Mouse (Mus musculus): ENCODE measurements at regions not wholly inside any gene's neighbourhood (a gene's known extent, or its start where the extent isn't known, plus 50 kb on each side); places are given as distances from the start of the nearest gene placed in this dataset.

DNA sequence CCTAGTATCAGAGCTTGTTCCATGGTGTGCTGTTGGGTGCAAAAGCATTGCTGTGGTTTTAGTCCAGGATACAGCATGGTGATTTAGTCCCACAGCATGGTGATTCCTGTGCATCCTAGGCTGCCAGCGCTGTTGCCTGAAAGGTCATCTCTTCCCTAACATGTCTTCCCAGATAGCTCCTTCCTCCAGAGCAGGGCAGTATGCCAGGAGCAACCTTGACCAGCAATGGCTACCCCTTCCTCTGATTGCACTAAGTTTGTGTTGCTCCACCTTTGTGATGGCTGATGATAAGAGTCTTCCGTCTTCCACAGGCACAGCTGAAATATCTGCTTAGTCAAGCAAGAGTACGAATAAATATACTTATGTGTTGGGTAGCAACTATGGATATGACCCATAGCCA, 85.6 kb upstream of the Itga1 start:
- Histone ChIP-seq H3K9ac (ENCODE audit: low read depth, low read length) (no peak overlapping the region), H3K27me3 (ENCODE audit: control insufficient read depth, insufficient read depth, low read length) (no peaks in the 10 kb centered on the region), H3K36me3 (ENCODE audit: control insufficient read depth, insufficient read depth, low read length) (peaks cover 6% of the 10 kb centered on the region), H3K4me1 (ENCODE audit: control insufficient read depth, insufficient read depth, low read length) (peaks cover 6% of the 10 kb centered on the region), H3K4me3 (no peak overlapping the region), H3K79me2 (replicated peaks; ENCODE audit: control insufficient read depth, insufficient read depth, low read length) (no peaks in the 10 kb centered on the region), H3K27ac (peak overlapping the region; percentile 71)
- 50% methylated on average over 3 of the region's 3 CpGs for WGBS
- DNase-seq: peak; percentile 33 to 35
- intact Hi-C loops (cut with DNase I): loop anchor here (5.0 kb wide), 2 partner anchors 35 kb away; no protein-coding TSS in a partner anchor
- TF ChIP-seq POLR2A (IDR thresholded peaks at IDR 0.05; ENCODE audit: insufficient read depth, low read depth, low read length) (no peak), EP300 (IDR thresholded peaks at IDR 0.05; ENCODE audit: insufficient read depth, low read depth, low read length) (no peak), CTCF (IDR thresholded peaks at IDR 0.05) (no peak)

DNA sequence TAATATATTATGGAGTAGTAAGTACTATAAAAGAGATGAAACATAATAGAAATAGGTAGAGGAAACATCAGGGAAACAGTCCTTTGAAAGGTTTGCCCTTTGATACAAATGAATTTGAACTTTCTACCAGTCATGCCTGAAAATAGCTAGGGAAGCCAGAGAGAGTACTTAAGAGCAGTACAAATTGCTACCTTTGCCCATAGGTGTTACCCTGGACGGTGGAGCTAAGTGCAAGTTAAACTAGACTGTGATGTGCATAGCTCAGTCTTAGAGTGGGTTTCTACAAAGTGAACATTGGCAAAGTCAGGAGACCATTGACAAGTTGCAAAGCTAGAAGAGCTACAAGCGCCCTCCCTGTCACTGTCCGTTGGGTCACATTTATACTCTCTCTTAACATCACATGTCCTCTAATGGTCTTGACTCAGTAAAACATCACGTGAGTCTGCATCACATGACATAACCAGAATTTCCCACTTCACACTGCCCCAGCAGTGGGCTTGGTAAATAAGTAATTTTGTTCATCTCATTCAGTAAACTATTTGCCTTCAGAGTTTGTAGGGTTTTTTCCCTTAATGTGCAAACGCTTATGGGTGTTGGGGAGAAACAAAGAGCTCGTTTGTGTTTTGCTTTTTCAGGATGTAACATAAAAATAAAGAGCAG, 80.6 kb upstream of the Itga1 start:
- Histone ChIP-seq H3K27ac (no peak overlapping the region), H3K36me3 (ENCODE audit: control insufficient read depth, insufficient read depth, low read length) (no peaks in the 10 kb centered on the region), H3K79me2 (replicated peaks; ENCODE audit: control insufficient read depth, insufficient read depth, low read length) (no peaks in the 10 kb centered on the region), H3K4me1 (ENCODE audit: control insufficient read depth, insufficient read depth, low read length) (peaks cover 2% of the 10 kb centered on the region; the same call in 1 of the 2 replicates), H3K27me3 (ENCODE audit: control insufficient read depth, insufficient read depth, low read length) (no peaks in the 10 kb centered on the region), H3K9ac (ENCODE audit: low read depth, low read length) (no peak overlapping the region), H3K4me3 (no peak overlapping the region)
- DNase-seq: no peak
- WGBS: 87% methylated on average over 6 of the region's 6 CpGs
- TF ChIP-seq CTCF (IDR thresholded peaks at IDR 0.05): no peak
- no peak for TF ChIP-seq POLR2A (IDR thresholded peaks at IDR 0.05; ENCODE audit: insufficient read depth, low read depth, low read length)
- no peak for TF ChIP-seq EP300 (IDR thresholded peaks at IDR 0.05; ENCODE audit: insufficient read depth, low read depth, low read length)
- intact Hi-C loops (cut with DNase I): no loop called here

- WGBS: 93% methylated on average over 7 of the region's 7 CpGs
These were observed 76.6 kb upstream of the Itga1 start for GRCm38 (mm10) chr13:115178175-115178917.

DNA sequence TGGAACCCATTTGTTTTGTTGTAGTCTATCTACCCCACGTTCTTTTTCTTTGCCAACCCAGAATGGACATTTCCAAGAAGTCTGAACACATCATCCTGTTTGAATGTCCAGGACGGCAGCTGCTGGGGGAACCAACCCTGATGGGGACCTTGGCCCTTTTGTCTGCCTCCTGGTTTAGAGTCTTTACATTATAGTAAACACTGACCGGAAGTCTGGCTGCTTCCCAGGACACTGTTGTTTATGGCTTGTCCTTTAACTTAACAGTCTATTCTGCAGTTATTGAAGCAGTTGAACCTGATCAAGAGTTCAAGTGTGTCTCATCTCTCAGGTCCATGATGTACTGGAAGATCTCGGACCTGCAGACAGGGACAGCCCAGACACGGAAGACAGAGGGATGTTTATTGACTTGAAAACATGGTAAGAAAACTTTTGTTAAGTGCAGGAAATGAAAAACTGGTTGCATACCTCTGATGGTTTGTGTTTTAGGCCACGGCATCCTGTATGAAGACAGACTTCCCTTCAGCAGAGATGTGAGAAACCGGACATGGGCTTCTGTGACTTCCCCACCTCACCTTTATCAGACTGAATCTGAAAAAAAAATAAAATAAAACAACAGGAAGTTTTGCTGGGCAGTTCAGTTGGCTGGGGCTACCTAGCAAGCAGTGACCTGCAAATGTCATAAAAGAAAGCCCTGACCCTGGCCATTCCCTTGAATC, 69.7 kb upstream of the Itga1 start:
- H3K9ac ChIP-seq (ENCODE audit: low read depth, low read length): no peak overlapping the region
- no peaks in the 10 kb centered on the region for H3K79me2 ChIP-seq (replicated peaks; ENCODE audit: control insufficient read depth, insufficient read depth, low read length)
- H3K4me1 ChIP-seq (ENCODE audit: control insufficient read depth, insufficient read depth, low read length): peaks cover 2% of the 10 kb centered on the region; the same call in 1 of the 2 replicates
- no peaks in the 10 kb centered on the region for H3K27me3 ChIP-seq (ENCODE audit: control insufficient read depth, insufficient read depth, low read length)
- no peak for DNase-seq
- intact Hi-C loops (cut with DNase I): no loop called here
- peaks cover 2% of the 10 kb centered on the region; the same call in 1 of the 2 replicates for H3K36me3 ChIP-seq (ENCODE audit: control insufficient read depth, insufficient read depth, low read length)
- 45% methylated on average over 7 of the region's 7 CpGs for WGBS
- TF ChIP-seq EP300 (IDR thresholded peaks at IDR 0.05; ENCODE audit: insufficient read depth, low read depth, low read length) (no peak), CTCF (IDR thresholded peaks at IDR 0.05) (no peak), POLR2A (IDR thresholded peaks at IDR 0.05; ENCODE audit: insufficient read depth, low read depth, low read length) (no peak)
- H3K4me3 ChIP-seq: no peak overlapping the region
- no peak overlapping the region; the same call in 1 of the 2 replicates for H3K27ac ChIP-seq

More at GRCm38 (mm10) chr13:115178175-115178917, 76.6 kb upstream of the Itga1 start:
- intact Hi-C loops (cut with DNase I): no loop called here
- Histone ChIP-seq H3K27me3 (ENCODE audit: control insufficient read depth, insufficient read depth, low read length) (no peaks in the 10 kb centered on the region), H3K27ac (no peak overlapping the region), H3K9ac (ENCODE audit: low read depth, low read length) (no peak overlapping the region), H3K79me2 (replicated peaks; ENCODE audit: control insufficient read depth, insufficient read depth, low read length) (no peaks in the 10 kb centered on the region), H3K4me1 (ENCODE audit: control insufficient read depth, insufficient read depth, low read length) (no peaks in the 10 kb centered on the region), H3K36me3 (ENCODE audit: control insufficient read depth, insufficient read depth, low read length) (no peaks in the 10 kb centered on the region), H3K4me3 (no peak overlapping the region)
- DNase-seq: no peak
- TF ChIP-seq EP300 (IDR thresholded peaks at IDR 0.05; ENCODE audit: insufficient read depth, low read depth, low read length): no peak
- TF ChIP-seq CTCF (IDR thresholded peaks at IDR 0.05): no peak
- no peak for TF ChIP-seq POLR2A (IDR thresholded peaks at IDR 0.05; ENCODE audit: insufficient read depth, low read depth, low read length)

DNA sequence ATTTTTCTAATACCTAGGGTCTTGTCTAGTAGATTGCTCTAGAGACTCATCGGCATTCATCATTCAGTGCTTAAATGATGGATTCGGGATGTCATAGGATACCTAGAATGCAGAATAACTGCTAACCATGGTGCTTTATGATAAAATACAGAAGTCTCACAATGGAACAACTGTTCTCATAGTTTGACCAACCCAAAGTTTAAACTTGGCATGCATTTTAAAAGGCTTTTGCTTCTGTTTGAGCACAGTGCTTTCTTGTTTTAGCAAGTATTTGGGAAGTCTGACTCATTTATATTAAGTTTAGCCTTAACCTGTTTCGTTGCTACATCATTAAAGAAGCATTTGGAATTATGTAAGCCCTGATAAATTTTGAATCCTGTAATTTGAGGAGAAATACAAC, 64.2 kb upstream of the Itga1 start:
- TF ChIP-seq CTCF (IDR thresholded peaks at IDR 0.05): no peak
- TF ChIP-seq POLR2A (IDR thresholded peaks at IDR 0.05; ENCODE audit: insufficient read depth, low read depth, low read length): no peak
- TF ChIP-seq EP300 (IDR thresholded peaks at IDR 0.05; ENCODE audit: insufficient read depth, low read depth, low read length): no peak
- 81% methylated on average over 3 of the region's 3 CpGs for WGBS
- DNase-seq: no peak
- intact Hi-C loops (cut with DNase I): no loop called here
- H3K27me3 ChIP-seq (ENCODE audit: control insufficient read depth, insufficient read depth, low read length): no peaks in the 10 kb centered on the region
- H3K79me2 ChIP-seq (replicated peaks; ENCODE audit: control insufficient read depth, insufficient read depth, low read length): no peaks in the 10 kb centered on the region
- no peaks in the 10 kb centered on the region for H3K36me3 ChIP-seq (ENCODE audit: control insufficient read depth, insufficient read depth, low read length)
- H3K4me3 ChIP-seq: no peak overlapping the region
- H3K9ac ChIP-seq (ENCODE audit: low read depth, low read length): no peak overlapping the region
- no peaks in the 10 kb centered on the region for H3K4me1 ChIP-seq (ENCODE audit: control insufficient read depth, insufficient read depth, low read length)
- no peak overlapping the region for H3K27ac ChIP-seq
